Mouse (Mus musculus) heart, adult 18-20 months (tissue): Measurements from ENCODE around the gene Myo1d. TPM values are rescaled to one million over a fixed set of nuclear protein-coding genes. Genes with fewer than 3 reads are reported as not detected.

Experiments used
- DNase-seq, 2 experiments: peaks; one replicate each; pipeline ENCODE4 v3.0.0; 2021 to 2022; ENCODE audit warnings: mixed read lengths in 1 of 2
- total RNA-seq, 2 experiments: library from RNA; stranded (reverse); gene quantifications; 2 replicates each; pipeline ENCODE4 v1.2.3; 2021

The Myo1d gene
- total RNA-seq, 2 experiments from 2014 or later = 10.1 to 10.3 TPM

DNA sequence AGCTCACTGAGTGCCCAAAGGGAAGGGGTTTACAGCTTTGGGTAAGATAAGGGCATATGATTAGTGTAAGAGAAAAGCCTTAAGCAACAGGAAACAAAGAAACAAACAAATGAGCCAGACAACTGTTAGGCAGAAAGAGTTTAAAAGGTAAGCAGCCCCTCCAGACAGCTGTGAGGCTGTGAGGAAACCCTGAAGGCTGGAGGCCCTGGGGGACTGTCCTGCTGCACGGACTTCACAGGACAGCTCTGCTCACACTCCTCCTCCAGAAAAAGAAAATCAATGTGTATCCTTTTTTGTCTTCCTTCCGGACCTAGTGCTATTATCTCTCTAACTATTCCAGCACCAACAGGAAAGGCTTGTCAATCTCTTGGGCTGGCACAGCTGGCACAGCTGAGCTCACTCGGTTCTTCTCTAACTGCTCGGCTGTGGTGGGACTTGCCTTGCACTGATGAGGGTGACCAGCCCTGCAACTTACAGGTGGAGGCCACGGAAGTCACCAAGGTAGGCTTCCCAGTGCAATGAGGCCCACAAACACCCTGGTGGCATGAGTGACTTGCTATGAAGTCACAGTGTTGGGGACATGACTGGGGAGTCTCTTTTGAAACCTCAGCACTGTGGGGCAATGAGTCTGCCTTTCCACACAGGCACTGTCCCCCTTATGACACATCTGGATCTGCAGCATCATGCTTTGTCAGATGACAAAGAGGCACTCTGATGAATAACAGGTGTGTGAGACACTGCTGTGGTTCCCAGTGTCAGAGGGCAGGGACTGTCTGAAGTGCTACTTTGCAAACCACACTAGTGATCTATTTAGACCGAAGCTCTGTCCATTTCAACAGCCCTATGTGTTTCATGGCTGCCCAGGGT is 275.1 kb downstream of the Myo1d start:
- DNase-seq = no peak

DNA sequence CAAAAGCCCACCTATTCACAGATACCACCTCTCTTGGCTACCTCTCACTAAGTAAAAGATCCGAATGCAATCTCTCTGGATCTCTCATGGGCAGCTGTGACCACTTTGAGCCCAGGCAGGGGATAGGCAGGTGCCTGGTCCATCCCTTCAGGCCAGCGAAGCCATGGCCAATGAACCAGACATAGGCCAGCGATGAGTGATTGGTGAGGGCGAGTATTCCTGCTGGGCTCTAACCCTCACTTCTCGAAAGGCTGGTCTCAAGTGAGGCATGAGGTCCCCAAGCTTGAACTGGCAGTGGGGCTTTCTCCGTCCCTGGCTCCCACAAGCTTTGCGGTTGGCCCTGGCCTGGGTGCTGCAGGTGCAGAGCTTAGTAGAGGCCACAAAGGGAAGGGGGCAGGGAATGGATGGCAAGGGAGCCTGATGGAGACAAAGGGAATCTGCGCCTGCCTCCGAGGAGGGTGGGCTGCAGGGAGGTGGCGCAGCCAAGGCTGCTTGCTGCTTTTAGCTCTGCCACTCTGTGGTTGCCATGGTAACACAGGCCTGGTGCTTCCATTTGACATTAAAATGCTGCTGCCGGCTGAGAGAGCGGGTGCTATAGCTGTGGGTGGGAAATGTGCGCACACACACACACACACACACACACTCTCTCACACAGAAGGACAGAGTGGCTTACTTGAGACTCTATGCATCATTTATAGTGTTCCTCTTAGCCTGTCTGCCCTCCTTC is 275.9 kb downstream of the Myo1d start:
- DNase-seq = no peak

DNA sequence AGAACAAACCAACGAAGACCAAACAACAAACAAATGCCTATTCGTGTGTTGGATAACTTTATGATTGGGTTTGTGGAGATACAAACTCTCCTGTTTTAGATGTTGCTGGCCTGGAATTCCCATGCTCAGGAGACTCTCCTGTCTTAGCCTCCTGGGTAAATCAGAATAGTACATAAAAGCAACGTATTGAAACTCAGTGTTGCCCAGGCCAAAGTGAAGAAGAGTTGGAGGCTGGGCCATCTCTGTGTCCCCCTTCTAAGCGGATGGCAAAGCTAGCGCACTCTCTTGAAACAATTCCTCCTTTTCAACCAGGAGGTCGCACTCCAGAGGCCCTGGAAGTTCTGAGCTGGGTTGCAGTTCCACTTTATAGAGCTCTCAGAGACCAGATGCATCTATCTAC is 276.5 kb downstream of the Myo1d start:
- DNase-seq = no peak

- no peak for DNase-seq
Observed at GRCm38 (mm10) chr11:80499550-80499952, 280.3 kb downstream of the Myo1d start.

- DNase-seq = no peak
Observed at GRCm38 (mm10) chr11:80498328-80499070, 281.3 kb downstream of the Myo1d start.

- no peak for DNase-seq
Observed at GRCm38 (mm10) chr11:80497225-80497919, 282.5 kb downstream of the Myo1d start.

DNA sequence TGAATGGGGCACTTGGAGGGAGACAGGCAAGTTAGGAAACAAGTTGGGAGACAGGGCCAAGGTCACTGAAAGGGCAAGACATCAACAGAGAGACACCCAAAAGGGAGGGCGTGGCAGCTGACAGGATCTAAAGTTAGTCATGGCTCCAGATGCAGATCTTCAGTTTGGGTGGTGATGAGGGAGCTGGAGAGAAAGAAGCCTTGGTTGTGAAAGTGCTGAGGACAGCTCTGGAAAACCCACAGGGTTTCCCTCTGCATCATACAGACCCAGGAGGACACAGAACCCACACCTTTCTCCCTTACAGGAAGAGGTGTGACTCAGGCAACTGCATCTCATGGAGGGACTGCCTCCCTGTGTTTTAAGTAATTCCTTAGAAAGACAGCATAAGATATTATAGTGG is 283.2 kb downstream of the Myo1d start:
- DNase-seq = no peak

- DNase-seq = no peak
Observed at GRCm38 (mm10) chr11:80495972-80496371, 283.9 kb downstream of the Myo1d start.

GRCm38 (mm10) chr11:80494852-80495251 is 285.0 kb downstream of the Myo1d start:
- DNase-seq = no peak

GRCm38 (mm10) chr11:80493186-80493585 is 286.6 kb downstream of the Myo1d start:
- no peak for DNase-seq

DNA sequence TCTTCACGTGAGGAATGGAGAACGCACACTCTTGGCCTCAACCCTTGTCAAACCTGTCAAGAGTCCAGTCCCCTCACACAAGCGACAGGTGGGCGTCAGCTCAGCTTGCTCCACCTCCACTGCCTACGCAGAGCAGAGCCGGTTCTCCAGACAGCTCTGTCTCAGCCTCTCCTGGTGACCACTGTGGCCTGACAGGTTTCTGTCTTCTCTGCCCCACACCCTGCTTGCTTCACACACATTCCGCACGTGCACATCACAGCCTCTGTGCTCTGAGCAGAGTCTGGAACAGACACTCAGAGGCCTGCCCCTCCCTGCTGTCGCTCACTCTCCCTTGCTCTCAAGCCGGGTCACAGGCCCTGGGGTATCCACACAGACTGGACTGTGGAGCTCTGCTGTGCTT is 289.0 kb downstream of the Myo1d start:
- no peak for DNase-seq

GRCm38 (mm10) chr11:80489882-80490196 is 290.0 kb downstream of the Myo1d start:
- DNase-seq = no peak

- DNase-seq = no peak
Observed at GRCm38 (mm10) chr11:80489172-80489881, 290.5 kb downstream of the Myo1d start.

GRCm38 (mm10) chr11:80487904-80488587 is 291.8 kb downstream of the Myo1d start:
- DNase-seq = no peak

DNA sequence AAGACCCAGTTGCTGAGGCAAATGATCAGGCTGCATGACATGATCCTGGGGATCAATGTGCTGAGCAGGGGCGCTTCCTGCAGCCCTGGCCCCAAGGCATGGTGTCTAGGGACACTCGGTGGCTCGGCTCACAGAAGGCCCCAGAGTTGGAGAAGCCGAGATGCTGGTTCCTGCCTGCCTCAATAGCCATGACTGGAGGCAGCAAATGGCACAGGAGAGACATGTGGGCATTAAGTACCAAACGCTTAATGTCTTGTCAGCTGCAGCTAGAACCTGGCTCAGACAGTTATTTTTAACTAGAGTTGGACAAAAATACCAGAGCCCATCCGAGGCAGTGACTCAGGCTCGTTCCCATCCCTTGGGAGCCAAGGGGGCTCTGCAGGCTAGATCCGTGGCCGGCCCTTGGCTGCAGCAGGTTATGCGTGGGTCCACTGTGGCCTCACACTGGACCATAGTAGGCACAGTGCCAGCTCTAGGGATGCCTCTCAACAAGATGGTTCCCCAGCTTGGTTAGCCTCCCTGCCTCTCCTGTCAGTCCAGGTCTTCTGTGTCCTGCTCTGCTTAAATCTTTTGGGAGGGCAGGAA is 294.1 kb downstream of the Myo1d start:
- DNase-seq = no peak

- no peak for DNase-seq
Observed at GRCm38 (mm10) chr11:80485120-80485551, 294.7 kb downstream of the Myo1d start.

- no peak for DNase-seq
Observed at GRCm38 (mm10) chr11:80484191-80484791, 295.5 kb downstream of the Myo1d start.

DNA sequence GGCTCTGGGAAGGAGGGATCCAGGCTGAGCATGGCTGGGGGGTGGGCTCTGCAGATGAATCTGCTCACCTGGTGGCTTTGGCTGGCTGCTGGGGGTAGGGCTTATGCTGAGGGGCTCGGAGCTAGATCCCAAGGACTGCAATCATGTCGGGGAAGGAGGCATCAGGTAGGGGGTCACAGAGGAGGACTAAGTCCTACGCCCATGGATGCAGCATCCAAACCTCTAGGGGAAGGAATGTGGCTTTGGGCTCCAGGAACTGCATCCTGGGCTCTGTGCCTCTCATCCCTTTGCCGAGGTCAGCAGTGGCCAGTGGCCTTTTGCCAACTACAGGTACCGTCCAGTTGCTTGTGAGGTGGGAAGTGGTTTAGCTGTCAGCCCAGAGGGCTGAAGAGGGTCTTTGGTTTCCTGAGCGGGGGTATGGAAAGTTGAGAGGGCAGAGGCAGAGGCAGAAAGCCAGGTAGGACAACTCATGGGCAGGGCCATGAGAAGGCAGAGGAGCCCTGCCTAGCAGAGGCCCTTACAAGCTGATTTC is 296.2 kb downstream of the Myo1d start:
- no peak for DNase-seq

DNA sequence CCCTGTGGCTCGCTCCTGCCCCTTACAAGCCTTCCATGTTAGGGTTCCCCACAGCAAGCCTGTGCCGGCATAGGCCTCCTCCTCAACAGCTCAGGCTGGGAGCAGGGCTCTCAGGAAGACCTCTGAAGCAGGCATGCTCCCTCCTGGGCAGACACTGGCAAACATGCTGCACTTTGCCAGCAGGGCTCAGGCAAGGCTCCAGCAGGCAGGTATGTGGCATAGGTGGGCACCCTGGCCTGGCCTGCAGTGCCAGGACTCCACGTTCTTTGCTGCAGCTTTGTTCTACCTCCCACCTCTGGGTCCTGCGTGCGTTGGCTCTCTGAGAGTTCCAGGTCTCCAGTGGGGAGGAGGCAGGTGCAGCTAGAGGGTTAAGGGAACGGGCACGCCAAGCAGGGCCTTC is 296.9 kb downstream of the Myo1d start:
- DNase-seq = no peak

DNA sequence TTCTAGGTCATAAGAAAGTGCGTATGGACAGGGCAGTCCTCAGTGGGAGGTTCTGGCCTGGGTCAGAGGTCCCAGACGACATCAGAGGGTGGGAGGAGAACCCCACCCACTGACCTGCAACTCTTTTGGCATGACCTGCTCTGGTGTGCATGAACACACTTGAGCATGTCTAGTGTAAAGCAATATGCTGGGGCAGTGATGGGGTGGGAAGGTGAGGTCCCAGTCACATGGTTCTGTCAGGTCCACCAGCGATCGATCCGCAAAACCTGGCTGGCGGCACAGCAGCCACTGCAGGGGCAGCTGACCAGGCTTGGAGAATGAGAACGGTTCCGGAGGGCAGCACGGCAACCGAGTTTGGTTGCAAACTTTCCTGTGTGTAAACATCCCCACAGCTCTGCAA is 297.5 kb downstream of the Myo1d start:
- DNase-seq = no peak
